Mouse (Mus musculus) fibroblast of lung, adult 2 months (primary cell): Measurements from ENCODE around the gene Ntn5.
A peak's percentile ranks its signal among the peaks of the same experiment; 100 is the strongest.

ENCODE experiments used
- DNase-seq: peaks from one replicate; pipeline ENCODE4 v3.0.0-alpha.2; 2011; ENCODE audit warnings: low read depth

The Ntn5 gene

GRCm38 (mm10) chr7:45712022-45712757, 28.4 kb downstream of the Ntn5 start:
- DNase-seq: no peak

- DNase-seq: no peak
These were observed 29.6 kb downstream of the Ntn5 start for GRCm38 (mm10) chr7:45713396-45713795.

DNA sequence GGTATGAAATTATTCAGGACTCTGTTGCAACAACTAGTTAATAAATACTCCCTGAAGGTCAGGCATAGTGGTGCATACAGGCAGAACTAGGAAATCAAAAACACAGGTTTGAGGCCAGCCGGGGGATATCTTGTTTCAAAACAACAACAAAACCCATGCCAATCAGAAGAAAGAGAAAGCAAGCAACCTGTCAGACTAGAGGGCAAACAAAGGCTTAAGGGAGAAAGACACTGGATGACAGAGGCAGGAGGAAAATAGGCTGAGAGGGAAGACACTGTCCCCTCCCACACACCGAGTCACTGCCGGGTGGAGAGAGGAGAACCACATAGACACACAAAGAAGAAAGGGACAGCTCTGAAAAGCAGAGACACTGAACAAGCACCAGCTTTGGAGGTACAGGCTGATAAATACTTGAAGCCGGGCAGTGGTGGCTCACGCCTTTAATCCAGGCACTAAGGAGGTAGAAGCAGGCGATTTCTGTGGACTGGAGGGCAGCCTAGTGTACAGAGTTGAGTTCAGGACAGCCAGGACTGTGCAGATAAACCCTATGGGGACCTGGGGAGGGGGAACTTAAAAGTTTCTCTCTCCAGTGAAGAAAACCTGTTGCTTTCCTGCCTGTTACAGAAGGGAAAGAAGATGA, 30.2 kb downstream of the Ntn5 start:
- DNase-seq: no peak

- no peak for DNase-seq
These were observed 30.8 kb downstream of the Ntn5 start for GRCm38 (mm10) chr7:45714630-45715089.

- DNase-seq: peak; percentile 92
These were observed 31.4 kb downstream of the Ntn5 start, which contains the start of gene Rpl18 for GRCm38 (mm10) chr7:45715090-45715708. Rpl18 (plus strand) TSS chr7:45715457.

DNA sequence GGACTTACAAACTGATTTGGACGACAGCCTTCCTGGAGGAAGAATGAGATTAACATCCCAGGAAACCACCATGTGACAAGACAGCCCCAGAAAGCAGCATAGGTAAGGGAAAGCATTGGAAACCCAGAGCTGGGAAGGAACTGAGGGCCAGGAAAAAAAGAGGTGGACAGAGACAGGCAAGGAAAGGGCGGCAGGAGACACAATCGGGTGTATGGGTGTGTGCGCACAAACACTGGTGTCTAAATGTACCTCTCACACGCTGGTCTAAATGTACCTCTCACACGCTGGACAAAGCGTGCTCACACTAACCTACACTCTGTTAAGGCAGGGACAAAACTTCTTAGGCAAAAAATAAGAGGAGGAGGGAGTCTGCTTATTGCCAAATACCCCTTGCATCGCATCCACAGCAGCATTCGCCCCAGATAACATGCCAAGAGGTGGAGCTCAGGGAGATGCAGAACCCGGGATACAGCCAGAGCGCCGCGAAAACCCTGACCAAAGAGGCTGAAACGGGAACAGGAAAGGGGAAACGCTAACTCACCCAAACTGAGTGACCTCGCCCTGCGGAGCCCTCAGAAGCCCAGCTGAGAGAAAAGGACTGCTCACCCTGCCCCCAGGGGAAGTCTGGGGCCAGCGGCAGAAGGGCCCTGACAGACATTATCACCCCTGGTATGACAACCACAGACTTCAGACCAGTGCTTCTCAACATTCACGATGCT, 32.1 kb downstream of the Ntn5 start:
- DNase-seq: no peak

DNA sequence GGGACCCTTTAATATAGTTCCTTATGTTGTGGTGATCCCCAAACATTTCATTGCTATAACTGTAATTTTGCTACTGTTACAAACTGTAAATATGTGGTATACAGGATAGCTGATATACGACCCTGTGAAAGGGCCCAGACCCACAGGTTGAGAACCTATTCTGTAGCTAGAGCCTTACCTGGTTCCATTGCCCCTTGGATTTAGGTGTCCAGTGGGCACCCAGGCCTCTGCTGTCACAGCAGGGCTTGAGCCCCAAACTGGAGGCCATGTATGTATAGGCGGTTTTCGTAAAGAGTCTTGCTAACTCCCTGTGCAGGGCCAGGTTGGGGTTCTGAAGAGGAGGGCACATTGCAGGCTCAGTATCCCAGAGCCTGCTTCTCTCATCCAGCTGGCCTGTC, 32.6 kb downstream of the Ntn5 start:
- no peak for DNase-seq

DNA sequence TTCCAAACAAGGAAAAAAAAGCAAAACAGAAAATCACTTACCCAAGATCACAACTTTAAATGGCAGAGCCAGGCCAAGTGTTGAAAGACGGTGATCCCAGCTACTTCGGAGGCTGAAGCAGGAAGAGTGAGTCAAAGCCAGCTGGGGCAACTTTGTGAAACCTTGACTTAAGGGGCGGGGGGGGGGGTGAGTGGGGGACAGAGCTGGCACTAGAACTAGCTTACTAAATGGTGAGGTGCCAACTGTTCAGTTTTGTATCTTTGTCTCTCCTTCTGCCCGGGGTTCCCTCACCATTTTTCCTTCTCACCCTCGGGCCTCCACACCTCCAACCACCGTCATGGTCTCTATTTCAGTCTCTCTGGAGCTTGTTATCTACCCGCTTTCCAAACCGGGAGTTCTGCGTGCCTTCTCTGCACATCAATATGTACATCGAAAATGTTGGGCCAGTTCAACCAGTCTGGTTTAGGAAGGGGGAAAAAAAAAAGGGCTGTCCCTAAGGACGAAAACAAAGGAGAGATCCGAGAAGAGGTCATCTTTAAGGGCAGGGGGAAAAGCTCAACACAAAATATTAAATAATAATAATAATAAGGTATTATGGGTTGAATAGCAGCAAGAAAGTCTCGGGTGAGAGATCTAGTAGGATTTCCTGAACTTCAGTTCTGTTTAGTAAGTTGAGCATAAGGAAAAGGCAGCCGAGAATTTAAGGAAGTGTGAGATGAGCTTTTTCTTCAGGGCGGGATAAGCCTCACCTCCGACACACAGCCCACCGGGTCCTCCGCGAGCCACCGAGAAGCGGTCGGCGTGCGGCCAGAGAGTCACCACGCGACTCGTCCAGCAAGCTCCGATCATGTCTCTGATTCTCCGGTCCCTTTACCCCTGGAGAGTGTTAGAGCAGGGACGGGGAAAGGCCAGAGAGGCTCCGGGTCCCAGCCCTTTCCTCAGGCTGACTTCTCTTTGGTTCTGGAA, 33.4 kb downstream of the Ntn5 start:
- DNase-seq: no peak

DNA sequence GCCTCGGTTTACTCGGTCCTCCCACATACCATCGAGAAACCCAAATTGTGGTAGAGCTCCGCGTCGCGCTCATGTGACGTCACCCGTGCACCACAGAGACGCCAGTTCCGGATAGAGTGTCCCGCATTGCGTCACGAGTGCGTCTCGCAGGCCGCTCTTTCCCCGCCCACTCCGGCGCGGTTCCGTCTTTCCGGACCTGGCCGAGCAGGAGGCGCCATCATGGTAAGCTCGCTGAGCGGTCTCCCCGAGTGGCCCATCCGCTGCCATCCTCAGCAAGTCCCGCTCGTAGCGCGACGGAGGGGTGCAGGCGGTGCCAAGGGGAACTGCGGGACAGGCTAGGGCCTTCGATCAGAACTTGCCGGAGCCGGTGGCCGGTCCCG, 34.1 kb downstream of the Ntn5 start, which contains the start of gene Sphk2:
Gene Sphk2 (minus strand): TSS at position 85 of the 380 bp plus-strand sequence.
- peak; percentile 90 for DNase-seq

- DNase-seq: no peak
These were observed 34.5 kb downstream of the Ntn5 start for GRCm38 (mm10) chr7:45718331-45718730.

GRCm38 (mm10) chr7:45719180-45719579, 35.4 kb downstream of the Ntn5 start:
- no peak for DNase-seq

DNA sequence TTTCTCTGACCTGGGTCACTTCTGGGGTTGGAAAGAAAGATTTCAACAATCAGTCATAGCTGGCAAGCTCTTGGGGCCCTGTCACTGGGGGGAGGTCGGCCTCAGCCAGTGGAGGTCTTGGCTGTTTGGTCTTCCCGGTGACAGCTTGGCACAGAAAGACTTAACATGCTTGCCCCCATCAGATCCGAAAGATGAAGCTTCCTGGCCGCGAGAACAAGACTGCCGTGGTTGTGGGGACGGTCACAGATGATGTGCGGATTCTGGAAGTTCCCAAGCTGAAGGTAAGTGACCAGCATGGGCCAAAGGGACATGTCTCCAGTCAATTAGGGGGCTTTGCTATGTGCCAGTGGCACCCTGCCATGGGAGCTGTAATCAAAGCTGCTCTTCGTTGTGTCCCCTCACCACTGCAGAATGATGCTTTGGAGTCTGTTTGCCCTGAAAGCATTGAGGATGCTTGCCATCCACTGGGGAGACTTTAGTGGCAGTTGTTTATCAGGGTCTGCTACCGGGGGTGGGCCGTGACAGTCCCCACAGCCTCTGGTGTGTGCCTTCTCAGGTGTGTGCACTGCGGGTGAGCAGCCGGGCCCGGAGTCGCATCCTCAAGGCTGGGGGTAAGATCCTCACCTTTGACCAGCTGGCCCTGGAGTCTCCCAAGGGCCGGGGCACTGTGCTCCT, 36.1 kb downstream of the Ntn5 start:
- DNase-seq: no peak

DNA sequence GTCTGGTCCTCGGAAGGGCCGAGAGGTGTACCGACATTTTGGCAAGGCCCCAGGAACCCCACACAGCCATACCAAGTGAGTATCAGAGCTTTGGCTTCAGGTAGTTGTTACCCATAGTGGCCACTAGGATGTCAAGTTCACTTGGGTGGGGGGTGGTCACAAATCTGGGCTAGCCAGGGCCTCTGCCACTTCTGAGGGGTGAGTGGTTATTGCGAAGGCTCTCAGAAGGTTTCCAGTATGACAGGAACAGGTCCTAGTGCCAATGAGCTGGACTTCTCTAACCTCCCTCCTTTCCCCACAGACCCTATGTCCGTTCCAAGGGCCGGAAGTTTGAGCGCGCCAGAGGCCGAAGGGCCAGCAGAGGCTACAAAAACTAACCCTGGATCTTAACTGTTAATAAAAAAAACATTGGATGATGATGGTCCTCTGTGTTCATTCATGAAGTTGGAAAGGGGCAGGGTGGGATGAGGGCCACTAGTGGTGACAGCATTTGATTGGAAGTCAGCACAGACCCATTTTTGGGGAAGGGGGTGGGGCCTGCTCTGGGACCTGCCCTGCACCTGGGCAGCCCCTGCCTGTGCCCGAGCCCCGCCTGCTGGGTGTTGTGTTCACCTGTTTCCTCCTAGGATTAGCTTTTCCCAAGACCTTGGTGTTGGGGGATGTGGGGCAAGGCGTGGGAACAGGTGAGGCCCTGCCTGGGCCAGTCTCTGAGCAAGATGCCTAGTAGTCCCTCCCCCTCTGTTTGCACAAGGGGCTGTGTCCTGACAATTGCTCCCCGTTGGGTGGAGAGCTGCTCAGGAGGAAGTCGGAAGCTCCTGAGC, 36.8 kb downstream of the Ntn5 start, which contains the start of gene Fam83e:
Gene Fam83e (plus strand): TSS at position 800 of the 821 bp plus-strand sequence.
- DNase-seq: no peak

GRCm38 (mm10) chr7:45721234-45721571, 37.4 kb downstream of the Ntn5 start:
- no peak for DNase-seq

GRCm38 (mm10) chr7:45721642-45722347, 38.0 kb downstream of the Ntn5 start:
- no peak for DNase-seq

- no peak for DNase-seq
These were observed 38.5 kb downstream of the Ntn5 start for GRCm38 (mm10) chr7:45722348-45722713.

- DNase-seq: no peak
These were observed 39.5 kb downstream of the Ntn5 start for GRCm38 (mm10) chr7:45723301-45723700.

GRCm38 (mm10) chr7:45723781-45724180, 40.0 kb downstream of the Ntn5 start:
- no peak for DNase-seq

DNA sequence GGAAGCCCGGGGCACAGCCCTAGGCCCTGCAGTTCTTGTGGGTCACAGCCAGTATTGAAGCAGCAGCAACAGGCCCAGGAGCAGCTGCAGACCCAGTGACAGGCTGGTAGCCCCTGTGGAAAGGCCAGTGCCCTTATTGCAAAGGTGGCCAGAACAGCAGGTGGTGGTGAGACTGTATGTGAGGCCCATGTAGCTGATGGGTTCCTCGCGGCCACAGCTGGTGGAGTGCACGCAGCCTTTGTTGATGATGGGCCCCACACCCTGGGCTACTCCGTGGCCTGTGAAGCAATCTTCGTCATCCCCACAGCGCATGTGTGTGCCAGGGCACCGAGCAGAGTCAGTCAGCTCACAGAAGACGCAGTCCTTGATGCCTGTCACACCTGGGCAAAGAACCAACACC, 41.3 kb downstream of the Ntn5 start:
- DNase-seq: no peak
